Mouse (Mus musculus) small intestine, adult 2 months (tissue): ENCODE results near the gene H2-Q2. TPM values are rescaled to one million over a fixed set of nuclear protein-coding genes. Genes with fewer than 3 reads are reported as not detected.

Source experiments
- polyA plus RNA-seq: library from polyadenylated mRNA; depleted of rRNA; stranded (reverse); fragments of >200 nt; gene quantifications from 2 replicates; pipeline ENCODE4 v1.2.3, GENCODE M21; 2012; rRNA removed

H2-Q2 gene
- polyA plus RNA-seq, 1 experiment: 1,052 TPM

Other genes with a start within 250 kb of the H2-Q2 start
- not detected in 2 replicates for gene Ly6g5c, start 234.0 kb upstream of the H2-Q2 start, polyA plus RNA-seq
- gene Ly6g5b, start 226.8 kb upstream of the H2-Q2 start, polyA plus RNA-seq: 0.76 and 1.4 TPM in 2 replicates
- 10.5 and 25.3 TPM in 2 replicates for gene Gpank1, start 220.8 kb upstream of the H2-Q2 start, polyA plus RNA-seq
- 226 and 448 TPM in 2 replicates for gene Csnk2b, start 220.2 kb upstream of the H2-Q2 start, polyA plus RNA-seq
- 6.9 and 16.2 TPM in 2 replicates for gene D17H6S53E, start 215.9 kb upstream of the H2-Q2 start, polyA plus RNA-seq
- 0.15 and 0.25 TPM in 2 replicates for gene Apom, start 210.2 kb upstream of the H2-Q2 start, polyA plus RNA-seq
- 93.6 and 184 TPM in 2 replicates for gene Bag6, start 207.1 kb upstream of the H2-Q2 start, polyA plus RNA-seq
- 177 and 352 TPM in 2 replicates for gene Prrc2a, start 177.3 kb upstream of the H2-Q2 start, polyA plus RNA-seq
- gene Aif1, start 166.2 kb upstream of the H2-Q2 start, polyA plus RNA-seq: 0.36 and 1.6 TPM in 2 replicates
- 11.5 and 18.8 TPM in 2 replicates for gene Lst1, start 153.8 kb upstream of the H2-Q2 start, polyA plus RNA-seq
- 26.2 and 32.9 TPM in 2 replicates for gene Ltb, start 147.8 kb upstream of the H2-Q2 start, polyA plus RNA-seq
- 0.94 and 1.8 TPM in 2 replicates for gene Tnf, start 140.2 kb upstream of the H2-Q2 start, polyA plus RNA-seq
- 0.47 and 0.66 TPM in 2 replicates for gene Lta, start 136.9 kb upstream of the H2-Q2 start, polyA plus RNA-seq
- gene Gm16181, start 121.4 kb upstream of the H2-Q2 start, polyA plus RNA-seq: 0.22 TPM in 1 of 2 replicates, not detected in the other
- 1.0 and 2.8 TPM in 2 replicates for gene Atp6v1g2, start 108.6 kb upstream of the H2-Q2 start, polyA plus RNA-seq
- 13.7 and 36.3 TPM in 2 replicates for gene Nfkbil1, start 106.5 kb upstream of the H2-Q2 start, polyA plus RNA-seq
- gene Ddx39b, start 100.5 kb upstream of the H2-Q2 start, polyA plus RNA-seq: 95.6 and 194 TPM in 2 replicates
- gene H2-D1, start 79.5 kb upstream of the H2-Q2 start, polyA plus RNA-seq: 776 and 1,546 TPM in 2 replicates
- gene H2-Q1, start 21.8 kb upstream of the H2-Q2 start, polyA plus RNA-seq: 36.3 and 83.4 TPM in 2 replicates
- 60.9 and 159 TPM in 2 replicates for gene H2-Q4, start 37.4 kb downstream of the H2-Q2 start, polyA plus RNA-seq
- gene H2-Q6, start 82.6 kb downstream of the H2-Q2 start, polyA plus RNA-seq: 23.8 and 59.3 TPM in 2 replicates
- 74.1 and 186 TPM in 2 replicates for gene H2-Q7, start 96.9 kb downstream of the H2-Q2 start, polyA plus RNA-seq
- gene H2-Q10, start 127.8 kb downstream of the H2-Q2 start, polyA plus RNA-seq: 8.5 and 12.0 TPM in 2 replicates
- not detected in 2 replicates for gene Pou5f1, start 163.8 kb downstream of the H2-Q2 start, polyA plus RNA-seq
- gene Tcf19, start 174.6 kb downstream of the H2-Q2 start, polyA plus RNA-seq: 7.3 and 8.1 TPM in 2 replicates
- gene Cchcr1, start 174.9 kb downstream of the H2-Q2 start, polyA plus RNA-seq: 3.2 and 3.5 TPM in 2 replicates
- gene Psors1c2, start 191.0 kb downstream of the H2-Q2 start, polyA plus RNA-seq: 0.15 and 0.37 TPM in 2 replicates
- gene Cdsn, start 209.9 kb downstream of the H2-Q2 start, polyA plus RNA-seq: 0.08 and 0.39 TPM in 2 replicates
- gene 2300002M23Rik, start 225.2 kb downstream of the H2-Q2 start, polyA plus RNA-seq: not detected in 2 replicates